Mouse (Mus musculus) hindbrain, embryonic 16.5 days (tissue): ENCODE data around the gene Clk2. TPM values are rescaled to one million over a fixed set of nuclear protein-coding genes. Genes with fewer than 3 reads are reported as not detected.

Experiments used
- ATAC-seq: fragments of 200-750 bp; cut with Nextera tagmentation; 2 replicates; pipeline ENCODE4 v1.8.0; 2017; ENCODE audit warnings: moderate TSS enrichment, moderate library complexity
- H3K27ac ChIP-seq: fragments of 300-500 bp; sonication (generic); 2 replicates; pipeline ENCODE4 v1.5.1; 2014; ENCODE audit warnings: low read depth, mild to moderate bottlenecking, control low read depth, low read length, moderate library complexity
- H3K27me3 ChIP-seq: fragments of 300-500 bp; sonication (generic); replicated peaks from 2 replicates; pipeline ENCODE4 v1.6.1; 2014; ENCODE audit warnings: low read length; ENCODE audit not compliant: control insufficient read depth, insufficient read depth
- H3K36me3 ChIP-seq: fragments of 300-500 bp; sonication (generic); 2 replicates; pipeline ENCODE4 v1.6.1; 2014; ENCODE audit warnings: mild to moderate bottlenecking, low read length, moderate library complexity, mixed read lengths; ENCODE audit not compliant: control insufficient read depth, insufficient read depth
- H3K4me1 ChIP-seq: fragments of 300-500 bp; sonication (generic); 2 replicates; pipeline ENCODE4 v1.6.1; 2014; ENCODE audit warnings: low read depth, low read length; ENCODE audit not compliant: control insufficient read depth, insufficient read depth
- H3K4me2 ChIP-seq: fragments of 300-500 bp; sonication (generic); 2 replicates; pipeline ENCODE4 v1.6.1; 2014; ENCODE audit warnings: mild to moderate bottlenecking, low read length, control low read depth, moderate library complexity
- H3K4me3 ChIP-seq: fragments of 300-500 bp; sonication (generic); 2 replicates; pipeline ENCODE4 v1.5.1; 2014; ENCODE audit warnings: mild to moderate bottlenecking, low read length, control low read depth, moderate library complexity
- H3K9ac ChIP-seq: fragments of 300-500 bp; sonication (generic); 2 replicates; pipeline ENCODE4 v1.6.1; 2014; ENCODE audit warnings: low read depth, mild to moderate bottlenecking, control low read depth, low read length, moderate library complexity
- H3K9me3 ChIP-seq: fragments of 300-500 bp; sonication (generic); 2 replicates; pipeline ENCODE4 v1.6.1; 2014; ENCODE audit warnings: mild to moderate bottlenecking, low read length, moderate library complexity; ENCODE audit not compliant: control insufficient read depth
- WGBS: fragments of 180-500 bp; shearing (Covaris S2); extraction: QIAGEN DNeasy Blood & Tissue Kit; methylation state at CpG from one replicate; pipeline ENCODE4 v1.1.7; 2014; 5-methylcytosine and 5-hydroxymethylcytosine counted together
- polyA plus RNA-seq: library from polyadenylated mRNA; unstranded; fragments of >200 nt; fragmentation: Nextera tagmentation; extraction: Ambion mirVana; gene quantifications from 2 replicates; pipeline ENCODE4 v1.2.1, GENCODE M21; 2015

The Clk2 gene
- polyA plus RNA-seq, 1 experiment from 2014 or later, result 17.3 TPM

GRCm38 (mm10) chr3:89221167-89221566 lies 56.6 kb downstream of the Clk2 start:
- Histone ChIP-seq H3K27ac (no peak overlapping the region), H3K4me1 (peaks cover 23% of the 10 kb centered on the region), H3K4me3 (no peak overlapping the region), H3K9me3 (no peaks in the 10 kb centered on the region), H3K36me3 (no peaks in the 10 kb centered on the region; the same call in 1 of the 2 replicates), H3K9ac (no peak overlapping the region; the same call in 1 of the 2 replicates), H3K27me3 (no peaks in the 10 kb centered on the region), H3K4me2 (no peak overlapping the region)
- WGBS, result 63% methylated on average over 5 of the region's 5 CpGs
- ATAC-seq, result no peak

GRCm38 (mm10) chr3:89224796-89225195 lies 60.2 kb downstream of the Clk2 start:
- Histone ChIP-seq H3K4me3 (peak overlapping the region; percentile 48), H3K9ac (peak overlapping the region; percentile 69), H3K27ac (peak overlapping the region; percentile 71), H3K9me3 (no peaks in the 10 kb centered on the region), H3K36me3 (no peaks in the 10 kb centered on the region; the same call in 1 of the 2 replicates), H3K27me3 (no peaks in the 10 kb centered on the region), H3K4me2 (peak overlapping the region; percentile 75), H3K4me1 (peaks cover 50% of the 10 kb centered on the region)
- WGBS, result 32% methylated on average over 11 of the region's 11 CpGs
- ATAC-seq, result 0 out of 2 replicates have a peak, but pooled peaks have one; percentile 1

- no peak for ATAC-seq
- peak overlapping the region; percentile 69 for H3K9ac ChIP-seq
- 17% methylated on average over 12 of the region's 12 CpGs for WGBS
- peak overlapping the region; percentile 48 for H3K4me3 ChIP-seq
- peak overlapping the region; percentile 71 for H3K27ac ChIP-seq
- H3K27me3 ChIP-seq, result no peaks in the 10 kb centered on the region
- H3K9me3 ChIP-seq, result no peaks in the 10 kb centered on the region
- H3K36me3 ChIP-seq, result no peaks in the 10 kb centered on the region; the same call in 1 of the 2 replicates
- peak overlapping the region; percentile 75 for H3K4me2 ChIP-seq
- peaks cover 50% of the 10 kb centered on the region for H3K4me1 ChIP-seq
Measured at GRCm38 (mm10) chr3:89225321-89225815, 60.8 kb downstream of the Clk2 start.

GRCm38 (mm10) chr3:89225918-89226317 lies 61.3 kb downstream of the Clk2 start:
- H3K36me3 ChIP-seq, result no peaks in the 10 kb centered on the region; the same call in 1 of the 2 replicates
- H3K9ac ChIP-seq, result peak overlapping the region; percentile 69
- H3K4me1 ChIP-seq, result peaks cover 50% of the 10 kb centered on the region
- H3K4me3 ChIP-seq, result peak overlapping the region; percentile 48
- H3K9me3 ChIP-seq, result no peaks in the 10 kb centered on the region
- WGBS, result 17% methylated on average over 4 of the region's 4 CpGs
- peak overlapping the region; percentile 83 for H3K27ac ChIP-seq
- peak overlapping the region; percentile 75 for H3K4me2 ChIP-seq
- no peaks in the 10 kb centered on the region for H3K27me3 ChIP-seq
- ATAC-seq, result peak; percentile 64

- no peak for ATAC-seq
- H3K27me3 ChIP-seq, result no peaks in the 10 kb centered on the region
- peak overlapping the region; percentile 48 for H3K4me3 ChIP-seq
- H3K9me3 ChIP-seq, result no peaks in the 10 kb centered on the region
- peak overlapping the region; percentile 75 for H3K4me2 ChIP-seq
- H3K36me3 ChIP-seq, result no peaks in the 10 kb centered on the region; the same call in 1 of the 2 replicates
- peak overlapping the region; percentile 69 for H3K9ac ChIP-seq
- WGBS, result 10% methylated on average over 11 of the region's 11 CpGs
- H3K4me1 ChIP-seq, result peaks cover 50% of the 10 kb centered on the region
- peak overlapping the region; percentile 83 for H3K27ac ChIP-seq
Measured at GRCm38 (mm10) chr3:89226361-89226760, 61.8 kb downstream of the Clk2 start.

Other genes starting within 250 kb of the Clk2 start
- gene Ash1l, start 214.2 kb upstream of the Clk2 start, polyA plus RNA-seq, result 17.4 and 18.2 TPM in 2 replicates
- gene Dap3, start 213.6 kb upstream of the Clk2 start, polyA plus RNA-seq, result 127 and 130 TPM in 2 replicates
- gene Rusc1, start 71.5 kb upstream of the Clk2 start, polyA plus RNA-seq, result 101 and 112 TPM in 2 replicates
- gene Gm43738, start 63.7 kb upstream of the Clk2 start, polyA plus RNA-seq, result not detected in 2 replicates
- 511 and 525 TPM in 2 replicates for gene Fdps, start 62.8 kb upstream of the Clk2 start, polyA plus RNA-seq
- gene Pklr, start 28.7 kb upstream of the Clk2 start, polyA plus RNA-seq, result 0.10 and 0.11 TPM in 2 replicates
- 58.1 and 58.4 TPM in 2 replicates for gene Hcn3, start 4.6 kb upstream of the Clk2 start, polyA plus RNA-seq
- gene Scamp3, start 12.7 kb downstream of the Clk2 start, polyA plus RNA-seq, result 166 and 172 TPM in 2 replicates
- 35.4 and 40.8 TPM in 2 replicates for gene Fam189b, start 18.3 kb downstream of the Clk2 start, polyA plus RNA-seq
- gene Gba, start 38.1 kb downstream of the Clk2 start, polyA plus RNA-seq, result 51.8 and 54.0 TPM in 2 replicates
- gene Thbs3, start 50.4 kb downstream of the Clk2 start, polyA plus RNA-seq, result 47.5 and 53.0 TPM in 2 replicates
- gene Mtx1, start 62.3 kb downstream of the Clk2 start, polyA plus RNA-seq, result 163 and 166 TPM in 2 replicates
- 0.59 and 0.90 TPM in 2 replicates for gene Muc1, start 64.3 kb downstream of the Clk2 start, polyA plus RNA-seq
- 205 and 227 TPM in 2 replicates for gene Krtcap2, start 81.2 kb downstream of the Clk2 start, polyA plus RNA-seq
- 78.7 and 87.1 TPM in 2 replicates for gene Trim46, start 81.5 kb downstream of the Clk2 start, polyA plus RNA-seq
- 64.3 and 79.8 TPM in 2 replicates for gene Dpm3, start 94.6 kb downstream of the Clk2 start, polyA plus RNA-seq
- gene Slc50a1, start 105.8 kb downstream of the Clk2 start, polyA plus RNA-seq, result 39.4 and 43.9 TPM in 2 replicates
- gene Efna1, start 116.3 kb downstream of the Clk2 start, polyA plus RNA-seq, result 8.4 and 9.9 TPM in 2 replicates
- gene Efna3, start 158.2 kb downstream of the Clk2 start, polyA plus RNA-seq, result 77.9 and 78.0 TPM in 2 replicates
- 3.9 and 5.0 TPM in 2 replicates for gene Efna4, start 173.2 kb downstream of the Clk2 start, polyA plus RNA-seq
- 74.6 and 84.1 TPM in 2 replicates for gene Adam15, start 185.2 kb downstream of the Clk2 start, polyA plus RNA-seq
- 0.10 and 0.11 TPM in 2 replicates for gene Dcst2, start 197.2 kb downstream of the Clk2 start, polyA plus RNA-seq
- 0.66 and 1.1 TPM in 2 replicates for gene Dcst1, start 200.5 kb downstream of the Clk2 start, polyA plus RNA-seq
- 0.79 and 0.88 TPM in 2 replicates for gene Zbtb7b, start 230.0 kb downstream of the Clk2 start, polyA plus RNA-seq
- 0.60 TPM in 1 of 2 replicates, not detected in the other for gene Lenep, start 238.0 kb downstream of the Clk2 start, polyA plus RNA-seq
- gene Flad1, start 247.1 kb downstream of the Clk2 start, polyA plus RNA-seq, result 34.7 and 36.6 TPM in 2 replicates